Mouse (Mus musculus) ovary, postnatal 14 days (tissue): ENCODE data around the gene Klhl24.

Experiments
- DNase-seq: peaks from one replicate; pipeline ENCODE4 v3.0.0; 2022; ENCODE audit warnings: low spot score

Gene Klhl24

GRCm38 (mm10) chr16:20144568-20144967 lies 47.2 kb downstream of the Klhl24 start:
- DNase-seq, result no peak

- no peak for DNase-seq
These were observed 54.6 kb downstream of the Klhl24 start for GRCm38 (mm10) chr16:20151991-20152390.

GRCm38 (mm10) chr16:20153742-20154141 lies 56.4 kb downstream of the Klhl24 start:
- no peak for DNase-seq

- DNase-seq, result no peak
These were observed 62.8 kb downstream of the Klhl24 start for GRCm38 (mm10) chr16:20160130-20160529.

- DNase-seq, result no peak
These were observed 71.7 kb downstream of the Klhl24 start for GRCm38 (mm10) chr16:20169071-20169470.

- DNase-seq, result no peak
These were observed 72.2 kb downstream of the Klhl24 start for GRCm38 (mm10) chr16:20169471-20170106.
